Mouse (Mus musculus) heart, embryonic 14.5 days (tissue): ENCODE data around the gene Lmna. TPM values are rescaled to one million over a fixed set of nuclear protein-coding genes. Genes with fewer than 3 reads are reported as not detected.

Experiments
- ATAC-seq: fragments of 200-750 bp; cut with Nextera tagmentation; 2 replicates; pipeline ENCODE4 v1.8.0; 2017; ENCODE audit warnings: low read depth, moderate TSS enrichment; ENCODE audit not compliant: insufficient number of reproducible peaks, insufficient read depth, low FRiP score
- H3K27ac ChIP-seq, 2 experiments: fragments of 200-500 bp in 1 of 2; fragments of 300-500 bp in 1 of 2; sonication (generic) in 1 of 2; replicated peaks in 1 of 2; 2 replicates each; pipeline ENCODE4 v1.5.1; 2012 to 2014; ENCODE audit warnings: low read depth in 2 of 2, low read length in 2 of 2, control low read depth in 1 of 2, mild to moderate bottlenecking in 1 of 2, mixed read lengths in 1 of 2; ENCODE audit not compliant: control insufficient read depth in 1 of 2, insufficient read depth in 1 of 2
- H3K27me3 ChIP-seq: fragments of 300-500 bp; sonication (generic); 2 replicates; pipeline ENCODE4 v1.6.1; 2014; ENCODE audit warnings: mild to moderate bottlenecking, low read length, control low read depth; ENCODE audit not compliant: control insufficient read depth, insufficient read depth
- H3K36me3 ChIP-seq: fragments of 300-500 bp; sonication (generic); 2 replicates; pipeline ENCODE4 v1.6.1; 2014; ENCODE audit warnings: mild to moderate bottlenecking, control low read depth, low read length, mixed read lengths; ENCODE audit not compliant: control insufficient read depth, insufficient read depth
- H3K4me1 ChIP-seq, 2 experiments: fragments of 200-500 bp in 1 of 2; fragments of 300-500 bp in 1 of 2; sonication (generic) in 1 of 2; 2 replicates each; pipeline ENCODE4 v1.6.1; 2012 to 2014; ENCODE audit warnings: low read length in 2 of 2, control low read depth in 1 of 2, mixed read lengths in 1 of 2; ENCODE audit not compliant: control insufficient read depth in 2 of 2, insufficient read depth in 2 of 2
- H3K4me2 ChIP-seq: fragments of 300-500 bp; sonication (generic); 2 replicates; pipeline ENCODE4 v1.6.1; 2014; ENCODE audit warnings: mild to moderate bottlenecking, low read length
- H3K4me3 ChIP-seq, 2 experiments: fragments of 200-500 bp in 1 of 2; fragments of 300-500 bp in 1 of 2; sonication (generic) in 1 of 2; 2 replicates each; pipeline ENCODE4 v1.5.1; 2012 to 2014; ENCODE audit warnings: low read length in 2 of 2, mild to moderate bottlenecking in 2 of 2, control low read depth in 1 of 2, low read depth in 1 of 2, moderate library complexity in 1 of 2; ENCODE audit not compliant: control insufficient read depth in 1 of 2, insufficient read depth in 1 of 2
- H3K9ac ChIP-seq: fragments of 300-500 bp; sonication (generic); 2 replicates; pipeline ENCODE4 v1.6.1; 2014; ENCODE audit warnings: mild to moderate bottlenecking, low read length
- H3K9me3 ChIP-seq: fragments of 300-500 bp; sonication (generic); 2 replicates; pipeline ENCODE4 v1.6.1; 2016; ENCODE audit warnings: low read length, control low read depth; ENCODE audit not compliant: control insufficient read depth
- WGBS: fragments of 180-500 bp; shearing (Covaris S2); extraction: QIAGEN DNeasy Blood & Tissue Kit; methylation state at CpG from one replicate; pipeline ENCODE4 v1.1.7; 2014; 5-methylcytosine and 5-hydroxymethylcytosine counted together
- polyA plus RNA-seq: library from polyadenylated mRNA; unstranded; fragments of >200 nt; fragmentation: Nextera tagmentation; extraction: Ambion mirVana; gene quantifications from 2 replicates; pipeline ENCODE4 v1.2.1, GENCODE M21; 2014

Gene Lmna
- polyA plus RNA-seq, 1 experiment from 2014 or later = 84.1 TPM

GRCm38 (mm10) chr3:88531348-88532298 lies 21.9 kb upstream of the Lmna start:
- Histone ChIP-seq H3K27me3 (no peaks in the 10 kb centered on the region), H3K9ac (peak overlapping the region; percentile 95), H3K4me3 (peak overlapping the region; percentile 90 to 93), H3K9me3 (no peaks in the 10 kb centered on the region), H3K4me1 (peaks cover 49 to 63% of the 10 kb centered on the region in 2 experiments), H3K27ac (peak overlapping the region; percentile 87 to 92), H3K36me3 (peaks cover 16% of the 10 kb centered on the region), H3K4me2 (peak overlapping the region; percentile 68)
- under 1% methylated on average over 55 of the region's 63 CpGs for WGBS
- ATAC-seq = peak; percentile 75

GRCm38 (mm10) chr3:88530082-88530864 lies 20.5 kb upstream of the Lmna start:
- H3K27me3 ChIP-seq = no peaks in the 10 kb centered on the region
- 28% methylated on average over 11 of the region's 11 CpGs for WGBS
- H3K4me1 ChIP-seq = peaks cover 39 to 59% of the 10 kb centered on the region in 2 experiments
- H3K27ac ChIP-seq = peak overlapping the region; percentile 63 to 87
- peak overlapping the region; percentile 36 to 90 for H3K4me3 ChIP-seq
- H3K9ac ChIP-seq = peak overlapping the region; percentile 95
- no peak for ATAC-seq
- H3K4me2 ChIP-seq = peak overlapping the region; percentile 68
- H3K36me3 ChIP-seq = 0 out of 2 replicates have a peak, but pooled peaks cover 8% of the 10 kb centered on the region
- no peaks in the 10 kb centered on the region for H3K9me3 ChIP-seq

- Histone ChIP-seq H3K36me3 (peaks cover 5% of the 10 kb centered on the region; the same call in 1 of the 2 replicates), H3K9me3 (no peaks in the 10 kb centered on the region), H3K27me3 (no peaks in the 10 kb centered on the region), H3K27ac (peak overlapping the region; percentile 7 to 55), H3K9ac (peak overlapping the region; percentile 95; the same call in 1 of the 2 replicates), H3K4me2 (peak overlapping the region; percentile 68), H3K4me3 (no peak overlapping the region), H3K4me1 (peaks cover 33 to 51% of the 10 kb centered on the region in 2 experiments)
- WGBS = 33% methylated on average over 7 of the region's 7 CpGs
- no peak for ATAC-seq
Measured at GRCm38 (mm10) chr3:88529204-88530000, 19.6 kb upstream of the Lmna start.

- Histone ChIP-seq H3K4me2 (no peak overlapping the region), H3K27ac (no peak overlapping the region), H3K9ac (no peak overlapping the region)
Measured at GRCm38 (mm10) chr3:88528646-88529045, 18.9 kb upstream of the Lmna start.

GRCm38 (mm10) chr3:88527565-88527964 lies 17.8 kb upstream of the Lmna start:
- peaks cover 4% of the 10 kb centered on the region; the same call in 1 of the 2 replicates for H3K36me3 ChIP-seq
- no peaks in the 10 kb centered on the region for H3K27me3 ChIP-seq
- no peak for ATAC-seq
- 30% methylated on average over 8 of the region's 8 CpGs for WGBS
- H3K4me3 ChIP-seq = no peak overlapping the region
- peak overlapping the region; percentile 34; the same call in 1 of the 2 replicates for H3K9ac ChIP-seq
- peak overlapping the region; percentile 23 for H3K4me2 ChIP-seq
- H3K9me3 ChIP-seq = no peaks in the 10 kb centered on the region
- peaks cover 29 to 42% of the 10 kb centered on the region in 2 experiments for H3K4me1 ChIP-seq
- peak overlapping the region in 1 of 2 experiments; percentile 6; a peak in 1 of 4 replicates for H3K27ac ChIP-seq

More at GRCm38 (mm10) chr3:88528646-88529045, 18.9 kb upstream of the Lmna start:
- no peak for ATAC-seq
- Histone ChIP-seq H3K4me1 (peaks cover 29 to 43% of the 10 kb centered on the region in 2 experiments), H3K9me3 (no peaks in the 10 kb centered on the region), H3K4me3 (no peak overlapping the region), H3K27me3 (no peaks in the 10 kb centered on the region), H3K36me3 (peaks cover 4% of the 10 kb centered on the region; the same call in 1 of the 2 replicates)
- 82% methylated on average over 11 of the region's 11 CpGs for WGBS

GRCm38 (mm10) chr3:88526157-88527131 lies 16.7 kb upstream of the Lmna start:
- Histone ChIP-seq H3K9ac (peak overlapping the region; percentile 44; the same call in 1 of the 2 replicates), H3K4me2 (peak overlapping the region; percentile 28), H3K27me3 (no peaks in the 10 kb centered on the region), H3K9me3 (no peaks in the 10 kb centered on the region), H3K4me1 (peaks cover 29 to 42% of the 10 kb centered on the region in 2 experiments), H3K36me3 (peaks cover 4% of the 10 kb centered on the region; the same call in 1 of the 2 replicates), H3K4me3 (no peak overlapping the region), H3K27ac (0 out of 4 replicates have a peak overlapping the region, but pooled peaks of 1 of the 2 experiments have one; percentile 5)
- WGBS = 34% methylated on average over 17 of the region's 17 CpGs
- peak; percentile 69 for ATAC-seq
